Mouse (Mus musculus): ENCODE results near the gene Atxn7l1. TPM values are rescaled to one million over a fixed set of nuclear protein-coding genes. Genes with fewer than 3 reads are reported as not detected.
A peak's percentile ranks its signal among the peaks of the same experiment; 100 is the strongest.

Atxn7l1 gene
- polyA plus RNA-seq, 1 experiment, result 23.7 TPM

DNA sequence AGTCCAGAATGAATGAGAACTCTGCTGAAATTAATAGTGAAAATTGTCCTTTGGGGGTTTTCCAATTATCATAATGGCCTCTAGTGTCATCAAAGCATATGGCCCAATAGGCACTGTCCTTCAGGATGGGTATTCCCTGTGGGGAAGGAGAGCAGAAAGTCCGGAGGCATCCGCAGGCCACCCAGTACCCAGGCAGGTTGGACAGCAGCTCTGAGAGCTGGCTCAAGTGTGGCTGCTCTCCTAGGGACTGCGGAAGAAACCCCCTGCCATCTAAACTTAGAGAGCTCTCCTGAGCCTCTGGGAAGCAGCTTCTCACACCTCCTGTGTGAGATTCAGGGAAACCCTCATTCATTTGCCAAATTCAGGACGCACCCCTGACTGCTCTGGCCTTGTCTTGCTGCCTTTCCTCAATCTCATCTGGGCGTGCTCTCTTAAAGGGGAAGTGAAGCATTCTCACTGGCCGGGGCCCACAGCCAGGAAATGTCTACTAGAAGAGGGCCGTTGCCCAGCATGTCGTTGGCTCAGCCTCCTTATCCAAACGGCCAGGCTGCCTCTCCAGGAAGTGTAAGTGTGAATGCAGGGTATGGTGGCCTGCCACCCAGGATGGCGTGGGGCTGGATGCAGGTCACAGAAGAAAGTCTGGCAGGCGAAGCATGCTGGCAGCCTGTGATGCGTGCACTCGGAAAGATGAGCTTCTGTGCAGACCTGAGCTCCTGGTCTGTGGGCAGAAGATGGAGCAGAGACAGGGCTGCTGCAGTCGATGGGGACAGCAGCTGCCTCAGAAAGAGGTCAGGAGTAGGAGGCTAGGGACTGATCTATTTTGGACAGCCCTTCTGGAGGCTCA lies 166.6 kb downstream of the Atxn7l1 start:
- H3K4me1 ChIP-seq (ENCODE audit: control insufficient read depth, insufficient read depth, low read length), result peaks cover 54% of the 10 kb centered on the region
- peak overlapping the region; percentile 51 for H3K27ac ChIP-seq (ENCODE audit: insufficient read depth, low read depth, low read length)
- WGBS, result 21% methylated on average over 14 of the region's 14 CpGs
- peak; percentile 89 for DNase-seq
- TF ChIP-seq CTCF (conservative IDR thresholded peaks at IDR 0.05; ENCODE audit: insufficient read depth, insufficient read length, low read depth, low read length), result no peak
- TF ChIP-seq POLR2A (IDR thresholded peaks at IDR 0.05; ENCODE audit: low read depth, low read length), result no peak
- no peaks in the 10 kb centered on the region for H3K27me3 ChIP-seq (replicated peaks; ENCODE audit: control insufficient read depth, insufficient read depth, low read length)
- H3K36me3 ChIP-seq (ENCODE audit: control insufficient read depth, insufficient read depth, low read length), result no peaks in the 10 kb centered on the region
- H3K4me3 ChIP-seq (ENCODE audit: insufficient read depth, low read depth, low read length), result peak overlapping the region; percentile 45

- WGBS, result 64% methylated on average over 16 of the region's 16 CpGs
- Histone ChIP-seq H3K27me3 (replicated peaks; ENCODE audit: control insufficient read depth, insufficient read depth, low read length) (no peaks in the 10 kb centered on the region), H3K4me1 (ENCODE audit: control insufficient read depth, insufficient read depth, low read length) (peaks cover 54% of the 10 kb centered on the region), H3K27ac (ENCODE audit: insufficient read depth, low read depth, low read length) (peak overlapping the region; percentile 48), H3K36me3 (ENCODE audit: control insufficient read depth, insufficient read depth, low read length) (no peaks in the 10 kb centered on the region), H3K4me3 (ENCODE audit: insufficient read depth, low read depth, low read length) (peak overlapping the region; percentile 12; the same call in 1 of the 2 replicates)
- TF ChIP-seq CTCF (conservative IDR thresholded peaks at IDR 0.05; ENCODE audit: insufficient read depth, insufficient read length, low read depth, low read length) (no peak), POLR2A (IDR thresholded peaks at IDR 0.05; ENCODE audit: low read depth, low read length) (no peak)
- DNase-seq, result peak; percentile 72
These were observed 167.6 kb downstream of the Atxn7l1 start for GRCm38 (mm10) chr12:33314924-33315643.

GRCm38 (mm10) chr12:33315804-33316203 lies 168.3 kb downstream of the Atxn7l1 start:
- TF ChIP-seq POLR2A (IDR thresholded peaks at IDR 0.05; ENCODE audit: low read depth, low read length) (no peak), CTCF (conservative IDR thresholded peaks at IDR 0.05; ENCODE audit: insufficient read depth, insufficient read length, low read depth, low read length) (no peak)
- H3K4me1 ChIP-seq (ENCODE audit: control insufficient read depth, insufficient read depth, low read length), result peaks cover 54% of the 10 kb centered on the region
- DNase-seq, result peak; percentile 89
- H3K27me3 ChIP-seq (replicated peaks; ENCODE audit: control insufficient read depth, insufficient read depth, low read length), result no peaks in the 10 kb centered on the region
- no peak overlapping the region for H3K4me3 ChIP-seq (ENCODE audit: insufficient read depth, low read depth, low read length)
- H3K36me3 ChIP-seq (ENCODE audit: control insufficient read depth, insufficient read depth, low read length), result no peaks in the 10 kb centered on the region
- WGBS, result 28% methylated on average over 5 of the region's 5 CpGs
- H3K27ac ChIP-seq (ENCODE audit: insufficient read depth, low read depth, low read length), result peak overlapping the region; percentile 72

GRCm38 (mm10) chr12:33317792-33318530 lies 170.5 kb downstream of the Atxn7l1 start:
- Histone ChIP-seq H3K4me3 (ENCODE audit: insufficient read depth, low read depth, low read length) (no peak overlapping the region), H3K27me3 (replicated peaks; ENCODE audit: control insufficient read depth, insufficient read depth, low read length) (no peaks in the 10 kb centered on the region), H3K27ac (ENCODE audit: insufficient read depth, low read depth, low read length) (no peak overlapping the region), H3K36me3 (ENCODE audit: control insufficient read depth, insufficient read depth, low read length) (no peaks in the 10 kb centered on the region), H3K4me1 (ENCODE audit: control insufficient read depth, insufficient read depth, low read length) (peaks cover 35% of the 10 kb centered on the region)
- no peak for DNase-seq
- no peak for TF ChIP-seq CTCF (conservative IDR thresholded peaks at IDR 0.05; ENCODE audit: insufficient read depth, insufficient read length, low read depth, low read length)
- no peak for TF ChIP-seq POLR2A (IDR thresholded peaks at IDR 0.05; ENCODE audit: low read depth, low read length)
- 86% methylated on average over 9 of the region's 9 CpGs for WGBS

DNA sequence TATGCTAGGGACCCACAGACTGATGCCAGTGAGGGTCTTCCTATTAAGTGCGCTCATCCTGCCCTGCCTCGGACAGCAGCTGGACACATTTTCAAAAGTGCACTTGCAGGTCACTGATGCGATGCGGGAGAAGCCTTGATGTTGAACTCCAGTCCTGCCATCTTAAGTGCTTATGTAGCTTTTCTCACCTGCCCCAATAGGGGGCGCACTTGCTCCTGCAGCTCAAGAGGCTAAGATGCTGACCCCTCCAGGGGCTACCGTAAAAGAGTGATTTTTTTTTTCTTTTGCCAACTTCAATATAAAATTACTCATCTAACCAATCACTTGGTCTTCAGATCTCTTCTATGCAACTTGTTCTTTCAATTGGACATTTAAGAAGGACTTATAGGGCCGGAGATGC lies 175.1 kb downstream of the Atxn7l1 start:
- Histone ChIP-seq H3K36me3 (ENCODE audit: control insufficient read depth, insufficient read depth, low read length) (no peaks in the 10 kb centered on the region), H3K27ac (ENCODE audit: insufficient read depth, low read depth, low read length) (no peak overlapping the region), H3K4me3 (ENCODE audit: insufficient read depth, low read depth, low read length) (no peak overlapping the region), H3K4me1 (ENCODE audit: control insufficient read depth, insufficient read depth, low read length) (no peaks in the 10 kb centered on the region), H3K27me3 (replicated peaks; ENCODE audit: control insufficient read depth, insufficient read depth, low read length) (no peaks in the 10 kb centered on the region)
- TF ChIP-seq CTCF (conservative IDR thresholded peaks at IDR 0.05; ENCODE audit: insufficient read depth, insufficient read length, low read depth, low read length) (peak; percentile 36; the same call in 1 of the 2 replicates), POLR2A (IDR thresholded peaks at IDR 0.05; ENCODE audit: low read depth, low read length) (no peak)
- WGBS, result 82% methylated on average over 7 of the region's 7 CpGs
- DNase-seq, result no peak

GRCm38 (mm10) chr12:33323821-33324220 lies 176.3 kb downstream of the Atxn7l1 start:
- Histone ChIP-seq H3K27ac (ENCODE audit: insufficient read depth, low read depth, low read length) (no peak overlapping the region), H3K36me3 (ENCODE audit: control insufficient read depth, insufficient read depth, low read length) (no peaks in the 10 kb centered on the region), H3K4me1 (ENCODE audit: control insufficient read depth, insufficient read depth, low read length) (no peaks in the 10 kb centered on the region), H3K27me3 (replicated peaks; ENCODE audit: control insufficient read depth, insufficient read depth, low read length) (no peaks in the 10 kb centered on the region), H3K4me3 (ENCODE audit: insufficient read depth, low read depth, low read length) (no peak overlapping the region)
- 76% methylated on average over 1 of the region's 1 CpGs for WGBS
- peak; percentile 59 for DNase-seq
- TF ChIP-seq POLR2A (IDR thresholded peaks at IDR 0.05; ENCODE audit: low read depth, low read length) (no peak), CTCF (conservative IDR thresholded peaks at IDR 0.05; ENCODE audit: insufficient read depth, insufficient read length, low read depth, low read length) (no peak)

Data from kidney, adult 2 months (tissue).